Mouse (Mus musculus) CH12.LX (cell line): Measurements from ENCODE around the gene Mvd.

Experiments
- CHD1 ChIP-seq: IDR thresholded peaks from 2 replicates; pipeline ENCODE4 v1.6.1; 2012; ENCODE audit warnings: low read depth, low read length, improper control_type of control experiment, inconsistent platforms
- CTCF ChIP-seq, 2 experiments: IDR thresholded peaks in 1 of 2; conservative IDR thresholded peaks in 1 of 2; 2 replicates each; pipeline ENCODE4 v1.5.1; 2011 to 2012; ENCODE audit warnings: low read depth in 2 of 2, low read length in 2 of 2, improper control_type of control experiment in 1 of 2, inconsistent platforms in 1 of 2, mild to moderate bottlenecking in 1 of 2, moderate library complexity in 1 of 2
- EP300 ChIP-seq: IDR thresholded peaks from 2 replicates; pipeline ENCODE4 v1.6.1; 2011; ENCODE audit warnings: low read length, improper control_type of control experiment
- GABPA ChIP-seq: IDR thresholded peaks from 2 replicates; pipeline ENCODE4 v1.6.1; 2012; ENCODE audit warnings: low read depth, low read length, improper control_type of control experiment, inconsistent platforms; ENCODE audit not compliant: insufficient replicate concordance
- MAZ ChIP-seq: IDR thresholded peaks from 2 replicates; pipeline ENCODE4 v1.6.1; 2012; ENCODE audit warnings: low read depth, mild to moderate bottlenecking, inconsistent platforms, low read length, improper control_type of control experiment, moderate library complexity
- POLR2A ChIP-seq: IDR thresholded peaks from 2 replicates; pipeline ENCODE4 v1.6.1; 2011; ENCODE audit warnings: low read depth, mild to moderate bottlenecking, improper control_type of control experiment, low read length
- POLR2AphosphoS2 ChIP-seq: IDR thresholded peaks from 2 replicates; pipeline ENCODE4 v1.6.1; 2011; ENCODE audit warnings: low read depth, low read length, improper control_type of control experiment

DNA sequence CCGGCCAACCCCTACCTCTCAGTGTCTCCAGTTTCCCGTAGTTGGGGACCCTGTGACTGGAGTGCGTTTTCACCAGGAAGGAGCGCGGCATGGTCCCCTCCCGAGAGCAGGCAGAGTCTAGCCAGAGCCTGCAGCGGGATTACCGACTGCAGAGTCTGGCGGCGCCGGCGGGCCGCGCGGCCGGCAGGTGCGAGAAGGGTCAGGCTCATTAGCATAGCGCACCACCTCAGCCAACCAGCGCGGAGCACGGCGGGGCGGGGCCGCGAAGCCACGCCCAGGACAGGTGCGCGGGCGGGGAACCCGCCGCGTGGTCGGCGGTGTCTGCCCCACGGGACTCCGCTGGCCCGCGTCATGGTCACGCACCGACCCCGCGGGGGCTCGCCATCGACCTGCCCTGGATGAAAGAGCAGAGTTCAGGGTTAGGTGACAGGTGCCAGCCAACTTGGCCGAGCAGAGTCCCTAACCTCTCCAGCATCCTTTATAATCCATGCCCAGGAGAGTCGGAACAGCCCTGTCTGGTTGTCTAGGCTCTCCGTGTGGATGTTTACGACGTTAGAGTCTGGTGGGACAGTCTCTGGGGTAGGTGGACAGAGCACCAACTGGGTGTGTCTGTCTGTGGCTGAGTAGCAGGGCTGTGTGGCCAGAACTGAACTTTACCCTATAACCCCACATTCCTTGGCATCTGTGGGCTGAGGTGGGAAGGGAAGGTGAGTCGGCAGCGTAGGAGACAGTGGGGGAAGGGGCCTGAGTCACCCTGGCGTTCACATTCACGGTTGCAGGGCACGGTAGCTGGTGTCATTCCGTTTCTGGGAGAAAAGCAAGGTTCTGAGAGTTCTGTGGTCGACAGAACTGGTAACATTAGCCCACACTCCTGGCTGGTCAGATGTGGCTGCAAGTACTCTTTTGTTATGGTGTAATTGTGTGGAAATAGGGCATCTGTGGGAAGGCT lies 17.6 kb upstream of the Mvd start, which contains the start of gene Snai3:
- TF ChIP-seq GABPA = no peak
- TF ChIP-seq POLR2AphosphoS2 = no peak
- TF ChIP-seq EP300 = no peak
- no peak for TF ChIP-seq CHD1
- TF ChIP-seq POLR2A = peak; percentile 32; the same call in 1 of the 2 replicates
- no peak for TF ChIP-seq CTCF (conservative IDR thresholded peaks at IDR 0.05 in 1 of 2, IDR thresholded peaks at IDR 0.05 in 1 of 2; ENCODE audit: low read depth in 2 of 2, low read length in 2 of 2)
- TF ChIP-seq MAZ = no peak
